ENCODE assay signal across 8 mouse cellular contexts in the genomic region with DNA sequence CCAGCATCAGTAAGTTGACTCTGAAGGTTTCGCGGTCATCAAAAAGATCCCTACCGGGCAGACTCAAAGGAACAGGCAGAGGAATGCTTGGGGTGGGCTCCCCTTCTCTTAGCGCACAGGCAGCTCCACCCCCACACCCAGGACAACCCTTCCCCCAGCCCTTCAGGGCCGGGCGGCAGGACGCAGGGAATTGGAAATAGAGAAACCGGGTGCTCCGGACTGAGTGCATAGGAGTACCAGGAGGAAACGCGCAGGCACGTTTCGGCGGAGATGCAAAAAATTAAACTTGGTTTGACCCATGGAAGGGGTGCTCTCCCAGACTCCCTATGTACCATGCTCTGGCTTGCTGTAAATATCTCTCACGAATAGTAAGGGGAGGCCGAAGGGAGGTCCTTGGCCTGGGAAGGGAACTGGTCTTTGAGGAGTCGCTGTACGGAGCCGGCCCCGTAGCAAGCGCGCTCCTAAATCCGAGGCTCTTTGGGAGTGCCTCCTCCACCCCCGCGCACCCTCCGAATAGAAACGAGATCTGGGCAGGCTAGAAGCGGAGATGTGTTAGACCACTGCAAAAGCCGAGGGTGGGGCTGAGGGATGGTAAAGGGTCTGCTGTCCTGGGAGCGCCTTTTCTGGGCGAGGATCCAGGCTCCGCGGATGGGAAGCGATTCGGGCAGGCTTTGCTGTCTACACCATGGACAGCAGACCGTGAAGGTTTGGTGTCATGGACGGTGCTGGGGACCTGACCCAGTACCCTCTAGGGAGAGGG. TPM values are rescaled to one million over a fixed set of nuclear protein-coding genes. Genes with fewer than 3 reads are reported as not detected.
A peak's percentile ranks its signal among the peaks of the same experiment; 100 is the strongest.
DNase-seq lines count a peak whose midpoint lies in the region; ATAC-seq and TF ChIP-seq lines count a peak whose summit lies in the region.

No protein-coding gene starts in this region.

- ATAC-seq in intestine, embryonic 16.5 days: no peak
- no peak for ATAC-seq in intestine, embryonic 15.5 days
- no peak for ATAC-seq in forebrain, embryonic 13.5 days
- ATAC-seq in neural tube, embryonic 15.5 days (ENCODE audit: low FRiP score): no peak

- H3K27ac ChIP-seq in intestine, embryonic 16.5 days (ENCODE audit: low read length): no peak overlapping the region
- H3K27ac ChIP-seq in intestine, embryonic 15.5 days: no peak overlapping the region
- H3K27ac ChIP-seq in forebrain, embryonic 13.5 days: peak overlapping the region; percentile 99
- peak overlapping the region; percentile 98 for H3K27ac ChIP-seq in neural tube, embryonic 15.5 days (replicated peaks)

- no peak overlapping the region for H3K4me2 ChIP-seq in intestine, embryonic 16.5 days (ENCODE audit: low read depth, low read length)
- no peak overlapping the region; the same call in none of the 2 replicates for H3K4me2 ChIP-seq in intestine, embryonic 15.5 days (replicated peaks)
- peak overlapping the region; percentile 77 for H3K4me2 ChIP-seq in forebrain, embryonic 13.5 days
- peak overlapping the region; percentile 64 for H3K4me2 ChIP-seq in neural tube, embryonic 15.5 days

- 2% methylated on average over 37 of the region's 37 CpGs for WGBS in intestine, embryonic 16.5 days
- under 1% methylated on average over 37 of the region's 37 CpGs for WGBS in intestine, embryonic 15.5 days
- WGBS in forebrain, embryonic 13.5 days: under 1% methylated on average over 37 of the region's 37 CpGs
- WGBS in neural tube, embryonic 15.5 days: 1% methylated on average over 37 of the region's 37 CpGs
- 2% methylated on average over 37 of the region's 37 CpGs for WGBS in lung, adult 2 months

- 0 out of 2 replicates have a peak overlapping the region, but pooled peaks have one; percentile 0 for H3K4me3 ChIP-seq in intestine, embryonic 16.5 days (ENCODE audit: low read length)
- no peak overlapping the region for H3K4me3 ChIP-seq in intestine, embryonic 15.5 days (replicated peaks)
- H3K4me3 ChIP-seq in forebrain, embryonic 13.5 days: peak overlapping the region; percentile 85
- H3K4me3 ChIP-seq in neural tube, embryonic 15.5 days (replicated peaks): peak overlapping the region; percentile 77
- no peak overlapping the region for H3K4me3 ChIP-seq in lung, adult 2 months (replicated peaks; ENCODE audit: extremely low read depth, low read depth, low read length)

- no peak for TF ChIP-seq POLR2A in lung, adult 2 months (IDR thresholded peaks at IDR 0.05; ENCODE audit: borderline replicate concordance, extremely low read depth, low read depth, low read length)

- peaks cover 22% of the 10 kb centered on the region for H3K4me1 ChIP-seq in intestine, embryonic 16.5 days (ENCODE audit: control insufficient read depth, insufficient read depth, low read length)
- peaks cover 31% of the 10 kb centered on the region for H3K4me1 ChIP-seq in intestine, embryonic 15.5 days (replicated peaks)
- H3K4me1 ChIP-seq in forebrain, embryonic 13.5 days: peaks cover 82% of the 10 kb centered on the region
- peaks cover 77% of the 10 kb centered on the region for H3K4me1 ChIP-seq in neural tube, embryonic 15.5 days
- H3K4me1 ChIP-seq in lung, adult 2 months (ENCODE audit: control insufficient read depth, insufficient read depth, low read length): no peaks in the 10 kb centered on the region

- no peak for TF ChIP-seq CTCF in lung, adult 2 months (IDR thresholded peaks at IDR 0.05; ENCODE audit: insufficient read depth, low read length)

- no peak overlapping the region for H3K9ac ChIP-seq in intestine, embryonic 16.5 days (ENCODE audit: low read depth, low read length)
- no peak overlapping the region for H3K9ac ChIP-seq in intestine, embryonic 15.5 days
- H3K9ac ChIP-seq in forebrain, embryonic 13.5 days: peak overlapping the region; percentile 98
- H3K9ac ChIP-seq in neural tube, embryonic 15.5 days (replicated peaks): peak overlapping the region; percentile 96

- H3K9me3 ChIP-seq in intestine, embryonic 16.5 days (ENCODE audit: control insufficient read depth, low read length): no peaks in the 10 kb centered on the region
- H3K9me3 ChIP-seq in intestine, embryonic 15.5 days: no peaks in the 10 kb centered on the region
- H3K9me3 ChIP-seq in forebrain, embryonic 13.5 days (replicated peaks): no peaks in the 10 kb centered on the region
- no peaks in the 10 kb centered on the region for H3K9me3 ChIP-seq in neural tube, embryonic 15.5 days (replicated peaks)

- peak; percentile 67 to 68 for DNase-seq in layer of hippocampus, postnatal 36 days
- DNase-seq in ovary, postnatal 10 days (ENCODE audit: low spot score): no peak
- DNase-seq in adrenal gland, adult 8-10 months: no peak
- DNase-seq in lung, adult 2 months: no peak

- H3K27me3 ChIP-seq in intestine, embryonic 16.5 days (replicated peaks; ENCODE audit: control insufficient read depth, insufficient read depth, low read length): peaks cover 84% of the 10 kb centered on the region
- peaks cover 97% of the 10 kb centered on the region for H3K27me3 ChIP-seq in intestine, embryonic 15.5 days (replicated peaks)
- H3K27me3 ChIP-seq in forebrain, embryonic 13.5 days: peaks cover 26% of the 10 kb centered on the region
- 0 out of 2 replicates have a peak, but pooled peaks cover 6% of the 10 kb centered on the region for H3K27me3 ChIP-seq in neural tube, embryonic 15.5 days (replicated peaks)

- H3K36me3 ChIP-seq in intestine, embryonic 16.5 days (ENCODE audit: control insufficient read depth, insufficient read depth, low read length): no peaks in the 10 kb centered on the region
- no peaks in the 10 kb centered on the region for H3K36me3 ChIP-seq in intestine, embryonic 15.5 days
- H3K36me3 ChIP-seq in forebrain, embryonic 13.5 days (ENCODE audit: poor library complexity, severe bottlenecking): peaks cover 10% of the 10 kb centered on the region; the same call in 1 of the 2 replicates
- no peaks in the 10 kb centered on the region for H3K36me3 ChIP-seq in neural tube, embryonic 15.5 days

RNA-seq across cellular contexts. Expression of gene Ythdf1, which starts 29.5 kb away (rescaled TPM):
- 9.2 and 9.8 TPM in 2 replicates for polyA plus RNA-seq in intestine, embryonic 16.5 days (2015; fragmentation: Nextera tagmentation; extraction: Ambion mirVana)
- polyA plus RNA-seq in intestine, embryonic 15.5 days (2015; fragmentation: Nextera tagmentation; extraction: Ambion mirVana): 46.9 and 49.3 TPM in 2 replicates
- 25.3 and 33.1 TPM in 2 replicates for polyA plus RNA-seq in forebrain, embryonic 13.5 days (2015; fragmentation: Nextera tagmentation; extraction: Ambion mirVana)
- 10 to 100 TPM; 52.3 to 52.4 TPM for total RNA-seq in layer of hippocampus, postnatal 36 days (2021)
- 48.2 and 50.0 TPM in 2 replicates for polyA plus RNA-seq in neural tube, embryonic 15.5 days (2015; fragmentation: Nextera tagmentation; extraction: Ambion mirVana)
- total RNA-seq in adrenal gland, adult 8-10 months (2022): 10 to 100 TPM; 46.5 to 59.6 (median 53.0) TPM
- polyA plus RNA-seq in lung, adult 2 months (2012; rRNA removed): 28.2 and 42.9 TPM in 2 replicates

RNA-seq across cellular contexts. Expression of gene Birc7, which starts 37.6 kb away (rescaled TPM):
- 0.09 TPM in 1 of 2 replicates, not detected in the other for polyA plus RNA-seq in intestine, embryonic 16.5 days (2015; fragmentation: Nextera tagmentation; extraction: Ambion mirVana)
- not detected in 2 replicates for polyA plus RNA-seq in intestine, embryonic 15.5 days (2015; fragmentation: Nextera tagmentation; extraction: Ambion mirVana)
- 0.14 and 0.25 TPM in 2 replicates for polyA plus RNA-seq in forebrain, embryonic 13.5 days (2015; fragmentation: Nextera tagmentation; extraction: Ambion mirVana)
- total RNA-seq in layer of hippocampus, postnatal 36 days (2021): under 1 TPM in 1 of 2 experiments, not detected in 1; 0.33 TPM
- 0.20 TPM in 1 of 2 replicates, not detected in the other for polyA plus RNA-seq in neural tube, embryonic 15.5 days (2015; fragmentation: Nextera tagmentation; extraction: Ambion mirVana)
- not detected for total RNA-seq in adrenal gland, adult 8-10 months (2022)
- polyA plus RNA-seq in lung, adult 2 months (2012; rRNA removed): not detected in 2 replicates

Comparison
In these comparisons a context has a peak if more than half of its experiments do, and no peak if none do; other contexts are left out.
1. H3K4me3 ChIP-seq: peak in intestine, embryonic 16.5 days (single experiment), forebrain, embryonic 13.5 days (single experiment) and neural tube, embryonic 15.5 days (single experiment); none in intestine, embryonic 15.5 days (single experiment) and lung, adult 2 months (single experiment).
2. H3K27ac ChIP-seq: peak in forebrain, embryonic 13.5 days (single experiment) and neural tube, embryonic 15.5 days (single experiment); none in intestine, embryonic 16.5 days (single experiment) and intestine, embryonic 15.5 days (single experiment).
3. H3K4me2 ChIP-seq: peak in forebrain, embryonic 13.5 days (single experiment) and neural tube, embryonic 15.5 days (single experiment); none in intestine, embryonic 16.5 days (single experiment) and intestine, embryonic 15.5 days (single experiment).
4. H3K9ac ChIP-seq: peak in forebrain, embryonic 13.5 days (single experiment) and neural tube, embryonic 15.5 days (single experiment); none in intestine, embryonic 16.5 days (single experiment) and intestine, embryonic 15.5 days (single experiment).
5. DNase-seq: peak in layer of hippocampus, postnatal 36 days (2 of 2); none in ovary, postnatal 10 days (single experiment), adrenal gland, adult 8-10 months (single experiment) and lung, adult 2 months (single experiment).